Mouse (Mus musculus): ENCODE measurements at regions not wholly inside any gene's neighbourhood (a gene's known extent, or its start where the extent isn't known, plus 50 kb on each side); places are given as distances from the start of the nearest gene placed in this dataset.

GRCm38 (mm10) chr3:36786581-36786980, 76.3 kb upstream of the 4932438A13Rik start:
- WGBS = 80% methylated on average over 5 of the region's 5 CpGs

DNA sequence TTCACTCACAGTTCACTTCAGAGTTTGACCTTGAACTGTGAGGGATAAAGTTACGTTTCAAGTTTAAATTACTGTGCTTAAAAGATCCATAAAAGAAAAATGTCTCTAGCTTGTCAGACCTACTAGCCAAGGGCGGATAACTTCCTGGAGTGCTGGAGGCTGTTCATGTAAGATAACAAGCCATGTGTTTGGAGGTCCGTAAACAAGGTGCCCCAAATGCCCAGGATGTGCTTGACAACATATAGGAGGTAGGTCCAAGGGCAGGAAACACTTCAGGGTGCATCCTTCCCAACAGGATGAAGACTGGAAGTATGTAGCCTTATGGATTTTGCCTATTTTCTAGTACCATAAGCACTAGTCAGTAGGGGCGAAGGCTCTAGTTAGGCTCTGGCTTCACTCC, 72.7 kb upstream of the 4932438A13Rik start:
- no peak for DNase-seq
- Histone ChIP-seq H3K9me3 (ENCODE audit: control insufficient read depth, low read length) (no peaks in the 10 kb centered on the region), H3K4me2 (ENCODE audit: low read length) (no peak overlapping the region), H3K27ac (replicated peaks; ENCODE audit: low read depth, low read length) (no peak overlapping the region), H3K27me3 (ENCODE audit: control insufficient read depth, insufficient read depth, low read length) (no peaks in the 10 kb centered on the region), H3K4me1 (ENCODE audit: control insufficient read depth, insufficient read depth, low read length) (no peaks in the 10 kb centered on the region), H3K9ac (replicated peaks; ENCODE audit: low read length) (no peak overlapping the region), H3K4me3 (replicated peaks; ENCODE audit: low read depth, low read length) (no peak overlapping the region), H3K36me3 (ENCODE audit: control insufficient read depth, insufficient read depth, low read length) (no peaks in the 10 kb centered on the region)
- ATAC-seq (ENCODE audit: low FRiP score, low TSS enrichment) = no peak
- 85% methylated on average over 4 of the region's 4 CpGs for WGBS

More at GRCm38 (mm10) chr3:36786581-36786980, 76.3 kb upstream of the 4932438A13Rik start:
- H3K27me3 ChIP-seq (ENCODE audit: control insufficient read depth, insufficient read depth, low read length) = no peaks in the 10 kb centered on the region
- H3K4me2 ChIP-seq (ENCODE audit: low read length) = no peak overlapping the region
- no peaks in the 10 kb centered on the region for H3K4me1 ChIP-seq (ENCODE audit: control insufficient read depth, insufficient read depth, low read length)
- H3K9me3 ChIP-seq (ENCODE audit: control insufficient read depth, low read length) = no peaks in the 10 kb centered on the region
- ATAC-seq (ENCODE audit: low FRiP score, low TSS enrichment) (no peak), DNase-seq (no peak)
- no peak overlapping the region for H3K4me3 ChIP-seq (replicated peaks; ENCODE audit: low read depth, low read length)
- H3K9ac ChIP-seq (replicated peaks; ENCODE audit: low read length) = no peak overlapping the region
- no peaks in the 10 kb centered on the region for H3K36me3 ChIP-seq (ENCODE audit: control insufficient read depth, insufficient read depth, low read length)
- no peak overlapping the region for H3K27ac ChIP-seq (replicated peaks; ENCODE audit: low read depth, low read length)

DNA sequence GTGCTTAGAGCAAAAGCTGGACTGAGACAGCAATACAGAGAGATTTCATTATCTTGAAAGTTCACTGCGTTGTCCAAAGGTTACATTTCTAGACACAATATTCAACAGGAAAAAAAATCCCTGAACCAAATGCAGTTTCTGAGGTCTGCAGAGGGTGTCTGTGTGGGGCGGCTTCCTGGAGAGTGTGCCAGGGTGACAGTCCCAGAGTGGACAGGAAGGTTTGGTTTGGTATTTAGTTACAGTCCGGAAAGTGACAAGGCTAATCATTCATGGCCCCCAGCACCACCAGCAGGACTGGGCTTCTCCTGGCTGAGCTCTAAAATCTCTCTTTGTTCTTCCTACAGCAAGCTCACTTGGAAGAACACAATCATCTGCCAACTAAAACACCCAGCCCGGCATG, 65.9 kb upstream of the 4932438A13Rik start:
- Histone ChIP-seq H3K4me3 (replicated peaks; ENCODE audit: low read depth, low read length) (no peak overlapping the region), H3K9ac (replicated peaks; ENCODE audit: low read length) (no peak overlapping the region), H3K36me3 (ENCODE audit: control insufficient read depth, insufficient read depth, low read length) (no peaks in the 10 kb centered on the region), H3K4me1 (ENCODE audit: control insufficient read depth, insufficient read depth, low read length) (no peaks in the 10 kb centered on the region), H3K9me3 (ENCODE audit: control insufficient read depth, low read length) (no peaks in the 10 kb centered on the region), H3K27me3 (ENCODE audit: control insufficient read depth, insufficient read depth, low read length) (no peaks in the 10 kb centered on the region), H3K27ac (replicated peaks; ENCODE audit: low read depth, low read length) (no peak overlapping the region), H3K4me2 (ENCODE audit: low read length) (no peak overlapping the region)
- DNase-seq = no peak
- no peak for ATAC-seq (ENCODE audit: low FRiP score, low TSS enrichment)
- WGBS = 74% methylated on average over 4 of the region's 4 CpGs

GRCm38 (mm10) chr3:36798160-36798823, 64.6 kb upstream of the 4932438A13Rik start:
- no peak overlapping the region for H3K4me3 ChIP-seq (replicated peaks; ENCODE audit: low read depth, low read length)
- no peak for ATAC-seq (ENCODE audit: low FRiP score, low TSS enrichment)

DNA sequence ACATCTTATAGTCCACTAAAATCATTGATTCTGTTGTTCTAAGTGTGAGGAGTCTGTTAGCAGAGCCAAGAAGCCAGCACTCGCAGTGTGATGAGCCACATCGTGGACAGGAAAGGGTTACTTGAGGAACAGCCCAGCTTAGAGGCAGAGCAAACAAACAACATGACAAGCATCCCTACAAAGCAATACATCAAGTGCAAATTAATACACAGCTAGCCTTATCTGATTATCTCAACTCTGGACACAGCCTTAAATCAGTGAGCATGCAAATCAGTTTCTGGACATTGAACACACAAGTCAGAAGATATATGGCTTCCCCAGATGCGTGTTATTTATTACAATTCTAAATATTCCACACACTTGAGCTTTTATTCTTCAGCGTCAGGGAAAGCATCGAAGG, 52.4 kb upstream of the 4932438A13Rik start:
- H3K4me3 ChIP-seq (replicated peaks; ENCODE audit: low read depth, low read length) = no peak overlapping the region
- H3K27ac ChIP-seq (replicated peaks; ENCODE audit: low read depth, low read length) = no peak overlapping the region
- H3K27me3 ChIP-seq (ENCODE audit: control insufficient read depth, insufficient read depth, low read length) = no peaks in the 10 kb centered on the region
- H3K9me3 ChIP-seq (ENCODE audit: control insufficient read depth, low read length) = no peaks in the 10 kb centered on the region
- H3K9ac ChIP-seq (replicated peaks; ENCODE audit: low read length) = no peak overlapping the region
- no peaks in the 10 kb centered on the region for H3K4me1 ChIP-seq (ENCODE audit: control insufficient read depth, insufficient read depth, low read length)
- no peak for DNase-seq
- no peaks in the 10 kb centered on the region for H3K36me3 ChIP-seq (ENCODE audit: control insufficient read depth, insufficient read depth, low read length)
- H3K4me2 ChIP-seq (ENCODE audit: low read length) = no peak overlapping the region
- no peak for ATAC-seq (ENCODE audit: low FRiP score, low TSS enrichment)
- WGBS = 94% methylated on average over 5 of the region's 5 CpGs

More at GRCm38 (mm10) chr3:36798160-36798823, 64.6 kb upstream of the 4932438A13Rik start:
- Histone ChIP-seq H3K9me3 (ENCODE audit: control insufficient read depth, low read length) (no peaks in the 10 kb centered on the region), H3K36me3 (ENCODE audit: control insufficient read depth, insufficient read depth, low read length) (no peaks in the 10 kb centered on the region), H3K27ac (replicated peaks; ENCODE audit: low read depth, low read length) (no peak overlapping the region), H3K9ac (replicated peaks; ENCODE audit: low read length) (no peak overlapping the region), H3K4me1 (ENCODE audit: control insufficient read depth, insufficient read depth, low read length) (no peaks in the 10 kb centered on the region), H3K27me3 (ENCODE audit: control insufficient read depth, insufficient read depth, low read length) (no peaks in the 10 kb centered on the region), H3K4me2 (ENCODE audit: low read length) (no peak overlapping the region)
- 77% methylated on average over 13 of the region's 13 CpGs for whole genome bisulfite sequencing
- no peak for DNase-seq

Measured in midbrain, embryonic 14.5 days (tissue).